Mouse (Mus musculus): Measurements from ENCODE around the gene Itpr2. TPM values are rescaled to one million over a fixed set of nuclear protein-coding genes. Genes with fewer than 3 reads are reported as not detected.

The Itpr2 gene
- total and polyA plus RNA-seq, 3 experiments = 2.3 to 46.0 (median 37.6) TPM

- no peaks in the 10 kb centered on the region for H3K27me3 ChIP-seq (ENCODE audit: insufficient read depth, low read length)
- H3K4me3 ChIP-seq (ENCODE audit: low read depth, low read length) = no peak overlapping the region
- no peak for ATAC-seq (ENCODE audit: extremely low read depth, insufficient number of reproducible peaks, low FRiP score, poor library complexity, severe bottlenecking)
- no peaks in the 10 kb centered on the region for H3K9me3 ChIP-seq (replicated peaks)
- no peaks in the 10 kb centered on the region; the same call in 1 of the 2 replicates for H3K4me1 ChIP-seq (ENCODE audit: insufficient read depth, low read depth, low read length)
- peaks cover 66% of the 10 kb centered on the region for H3K36me3 ChIP-seq (replicated peaks)
- no peak for DNase-seq (ENCODE audit: low spot score)
- TF ChIP-seq TAL1 (conservative IDR thresholded peaks at IDR 0.05; ENCODE audit: low read depth, low read length) = no peak
- TF ChIP-seq POLR2AphosphoS5 (IDR thresholded peaks at IDR 0.05; ENCODE audit: insufficient replicate concordance, low read depth, low read length) = no peak
- TF ChIP-seq GATA2 (IDR thresholded peaks at IDR 0.05; ENCODE audit: borderline replicate concordance, low read depth, low read length) = no peak
- no peak for TF ChIP-seq GATA1 (IDR thresholded peaks at IDR 0.05; ENCODE audit: borderline replicate concordance, low read length)
- no peak for TF ChIP-seq CTCF (IDR thresholded peaks at IDR 0.05; ENCODE audit: low read depth, low read length)
These were observed 85.6 kb downstream of the Itpr2 start for GRCm38 (mm10) chr6:146416461-146416860.

GRCm38 (mm10) chr6:146414094-146414493, 87.9 kb downstream of the Itpr2 start:
- no peaks in the 10 kb centered on the region for H3K27me3 ChIP-seq (ENCODE audit: insufficient read depth, low read length)
- H3K4me1 ChIP-seq (ENCODE audit: insufficient read depth, low read depth, low read length) = peaks cover 10% of the 10 kb centered on the region
- ATAC-seq (ENCODE audit: extremely low read depth, insufficient number of reproducible peaks, low FRiP score, poor library complexity, severe bottlenecking) (no peak), DNase-seq (ENCODE audit: low spot score) (no peak)
- no peak for TF ChIP-seq TAL1 (conservative IDR thresholded peaks at IDR 0.05; ENCODE audit: low read depth, low read length)
- no peak overlapping the region for H3K4me3 ChIP-seq (ENCODE audit: low read depth, low read length)
- peaks cover 64% of the 10 kb centered on the region for H3K36me3 ChIP-seq (replicated peaks)
- no peaks in the 10 kb centered on the region for H3K9me3 ChIP-seq (replicated peaks)

- DNase-seq (ENCODE audit: low spot score) (no peak), ATAC-seq (ENCODE audit: extremely low read depth, insufficient number of reproducible peaks, low FRiP score, poor library complexity, severe bottlenecking) (no peak)
- Histone ChIP-seq H3K36me3 (replicated peaks) (peaks cover 58% of the 10 kb centered on the region), H3K27me3 (ENCODE audit: insufficient read depth, low read length) (no peaks in the 10 kb centered on the region), H3K4me1 (ENCODE audit: insufficient read depth, low read depth, low read length) (peaks cover 10% of the 10 kb centered on the region), H3K4me3 (ENCODE audit: low read depth, low read length) (no peak overlapping the region), H3K9me3 (replicated peaks) (no peaks in the 10 kb centered on the region)
- TF ChIP-seq TAL1 (conservative IDR thresholded peaks at IDR 0.05; ENCODE audit: low read depth, low read length) = no peak
- TF ChIP-seq CTCF (IDR thresholded peaks at IDR 0.05; ENCODE audit: low read depth, low read length) = no peak
- no peak for TF ChIP-seq GATA2 (IDR thresholded peaks at IDR 0.05; ENCODE audit: borderline replicate concordance, low read depth, low read length)
- no peak for TF ChIP-seq POLR2AphosphoS5 (IDR thresholded peaks at IDR 0.05; ENCODE audit: insufficient replicate concordance, low read depth, low read length)
- no peak for TF ChIP-seq GATA1 (IDR thresholded peaks at IDR 0.05; ENCODE audit: borderline replicate concordance, low read length)
These were observed 90.5 kb downstream of the Itpr2 start for GRCm38 (mm10) chr6:146411446-146412070.

- Histone ChIP-seq H3K9me3 (replicated peaks) (no peaks in the 10 kb centered on the region), H3K36me3 (replicated peaks) (peaks cover 53% of the 10 kb centered on the region), H3K27me3 (ENCODE audit: insufficient read depth, low read length) (no peaks in the 10 kb centered on the region), H3K4me3 (ENCODE audit: low read depth, low read length) (no peak overlapping the region; the same call in 1 of the 2 replicates), H3K4me1 (ENCODE audit: insufficient read depth, low read depth, low read length) (peaks cover 10% of the 10 kb centered on the region)
- no peak for ATAC-seq (ENCODE audit: extremely low read depth, insufficient number of reproducible peaks, low FRiP score, poor library complexity, severe bottlenecking)
- DNase-seq (ENCODE audit: low spot score) = no peak
- TF ChIP-seq GATA2 (IDR thresholded peaks at IDR 0.05; ENCODE audit: borderline replicate concordance, low read depth, low read length) (no peak), TAL1 (conservative IDR thresholded peaks at IDR 0.05; ENCODE audit: low read depth, low read length) (no peak), POLR2AphosphoS5 (IDR thresholded peaks at IDR 0.05; ENCODE audit: insufficient replicate concordance, low read depth, low read length) (no peak), CTCF (IDR thresholded peaks at IDR 0.05; ENCODE audit: low read depth, low read length) (no peak), GATA1 (IDR thresholded peaks at IDR 0.05; ENCODE audit: borderline replicate concordance, low read length) (no peak)
These were observed 91.6 kb downstream of the Itpr2 start for GRCm38 (mm10) chr6:146410427-146410810.

- Histone ChIP-seq H3K27me3 (ENCODE audit: insufficient read depth, low read length) (no peaks in the 10 kb centered on the region), H3K4me1 (ENCODE audit: insufficient read depth, low read depth, low read length) (peaks cover 10% of the 10 kb centered on the region), H3K9me3 (replicated peaks) (no peaks in the 10 kb centered on the region), H3K4me3 (ENCODE audit: low read depth, low read length) (no peak overlapping the region; the same call in 1 of the 2 replicates), H3K36me3 (replicated peaks) (peaks cover 53% of the 10 kb centered on the region)
- TF ChIP-seq GATA1 (IDR thresholded peaks at IDR 0.05; ENCODE audit: borderline replicate concordance, low read length) (no peak), CTCF (IDR thresholded peaks at IDR 0.05; ENCODE audit: low read depth, low read length) (peak; percentile 96), GATA2 (IDR thresholded peaks at IDR 0.05; ENCODE audit: borderline replicate concordance, low read depth, low read length) (no peak), POLR2AphosphoS5 (IDR thresholded peaks at IDR 0.05; ENCODE audit: insufficient replicate concordance, low read depth, low read length) (no peak)
- peak; percentile 64 for ATAC-seq (ENCODE audit: extremely low read depth, insufficient number of reproducible peaks, low FRiP score, poor library complexity, severe bottlenecking)
- DNase-seq (ENCODE audit: low spot score) = peak; percentile 64
These were observed 92.2 kb downstream of the Itpr2 start for GRCm38 (mm10) chr6:146409692-146410426.

- Histone ChIP-seq H3K36me3 (replicated peaks) (peaks cover 36% of the 10 kb centered on the region), H3K27me3 (ENCODE audit: insufficient read depth, low read length) (no peaks in the 10 kb centered on the region), H3K9me3 (replicated peaks) (no peaks in the 10 kb centered on the region), H3K4me3 (ENCODE audit: low read depth, low read length) (no peak overlapping the region), H3K4me1 (ENCODE audit: insufficient read depth, low read depth, low read length) (peaks cover 8% of the 10 kb centered on the region; the same call in 1 of the 2 replicates)
- TF ChIP-seq GATA1 (IDR thresholded peaks at IDR 0.05; ENCODE audit: borderline replicate concordance, low read length) (no peak), POLR2AphosphoS5 (IDR thresholded peaks at IDR 0.05; ENCODE audit: insufficient replicate concordance, low read depth, low read length) (no peak), TAL1 (conservative IDR thresholded peaks at IDR 0.05; ENCODE audit: low read depth, low read length) (no peak), GATA2 (IDR thresholded peaks at IDR 0.05; ENCODE audit: borderline replicate concordance, low read depth, low read length) (no peak), CTCF (IDR thresholded peaks at IDR 0.05; ENCODE audit: low read depth, low read length) (peak; percentile 94)
- ATAC-seq (ENCODE audit: extremely low read depth, insufficient number of reproducible peaks, low FRiP score, poor library complexity, severe bottlenecking) (no peak), DNase-seq (ENCODE audit: low spot score) (peak; percentile 47)
These were observed 96.6 kb downstream of the Itpr2 start for GRCm38 (mm10) chr6:146405380-146405779.

Measured in G1E (cell line).